In the genomic region with DNA sequence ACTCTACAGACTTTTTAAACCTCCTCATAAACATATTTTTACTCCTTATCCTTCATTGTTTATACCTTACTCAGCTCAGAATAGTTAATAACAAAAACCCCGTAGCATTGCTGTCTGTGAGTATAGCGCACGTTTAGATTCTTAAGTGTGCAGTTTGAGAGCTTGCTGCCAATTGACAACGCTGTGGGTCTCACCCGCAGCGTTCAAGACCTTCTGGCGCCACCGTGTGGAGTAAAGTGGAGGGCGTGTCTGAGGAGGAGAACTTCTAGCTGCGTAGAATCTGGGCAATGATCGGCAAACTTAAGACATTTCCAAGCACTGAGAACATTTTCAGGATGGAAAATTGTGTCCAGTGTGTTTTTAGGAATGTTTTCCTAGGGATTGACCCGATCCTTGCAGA, we compare ENCODE assay signal across 9 mouse cellular contexts.
DNase-seq lines count a peak whose midpoint lies in the region; TF ChIP-seq lines count a peak whose summit lies in the region.
"Had no signal": no experiment of that assay in that cellular context is flagged by ENCODE, and none has a peak within 500 bp of the region (broad histone marks: within the 10 kb centered on the region; RNA-seq: fewer than 3 reads in every experiment).

No protein-coding gene starts in this region.

- no peaks in the 10 kb centered on the region for H3K27me3 ChIP-seq in ES-Bruce4 (ENCODE audit: control insufficient read depth, insufficient read depth, low read length, poor library complexity, severe bottlenecking)

- H3K9me3 ChIP-seq in ES-Bruce4 (replicated peaks; ENCODE audit: control insufficient read depth, insufficient read depth, low read length, poor library complexity, severe bottlenecking), result no peaks in the 10 kb centered on the region
- H3K9me3 ChIP-seq: limb, embryonic 12.5 days had no signal

- H3K27ac ChIP-seq in ES-Bruce4 (ENCODE audit: insufficient read depth, low read length), result no peak overlapping the region
- H3K27ac ChIP-seq in bone marrow macrophage, adult 2 months (ENCODE audit: insufficient read depth, low read depth, low read length), result no peak overlapping the region
- H3K27ac ChIP-seq: limb, embryonic 12.5 days had no signal

- H3K9ac ChIP-seq in ES-Bruce4 (ENCODE audit: low read depth, poor library complexity, severe bottlenecking), result no peak overlapping the region
- H3K9ac ChIP-seq: limb, embryonic 12.5 days had no signal

- TF ChIP-seq EP300 in ES-Bruce4 (IDR thresholded peaks at IDR 0.05; ENCODE audit: insufficient read depth, low read depth, low read length), result no peak

- TF ChIP-seq CTCF in ES-Bruce4 (IDR thresholded peaks at IDR 0.05; ENCODE audit: low read depth, low read length), result peak; percentile 93
- TF ChIP-seq CTCF in bone marrow macrophage, adult 2 months (IDR thresholded peaks at IDR 0.05; ENCODE audit: low read depth, low read length), result peak; percentile 85

- TF ChIP-seq POLR2A in ES-Bruce4 (IDR thresholded peaks at IDR 0.05; ENCODE audit: insufficient read depth, low read length), result no peak
- TF ChIP-seq POLR2A in bone marrow macrophage, adult 2 months (IDR thresholded peaks at IDR 0.05; ENCODE audit: borderline replicate concordance, low read depth, low read length), result no peak

- no peaks in the 10 kb centered on the region for H3K4me1 ChIP-seq in ES-Bruce4 (ENCODE audit: control insufficient read depth, insufficient read depth, low read length)
- H3K4me1 ChIP-seq in bone marrow macrophage, adult 2 months (ENCODE audit: control insufficient read depth, insufficient read depth, low read length), result no peaks in the 10 kb centered on the region

- peak; percentile 44 for DNase-seq in fibroblast of lung, adult 2 months (ENCODE audit: low read depth)
- peak; percentile 34 for DNase-seq in heart, postnatal 25 days (ENCODE audit: low spot score)
- DNase-seq in layer of hippocampus, adult 9-10 months (ENCODE audit: low spot score), result peak; percentile 53
- DNase-seq in lung, postnatal 25 days (ENCODE audit: low spot score), result peak; percentile 84
- DNase-seq in retina, postnatal 1 day, result peak; percentile 85
- DNase-seq in thymus, postnatal 36 days, result peak; percentile 60 to 70

- H3K36me3 ChIP-seq in ES-Bruce4 (ENCODE audit: control insufficient read depth, insufficient read depth, low read length, poor library complexity, severe bottlenecking), result no peaks in the 10 kb centered on the region
- H3K36me3 ChIP-seq: limb, embryonic 12.5 days had no signal

- intact Hi-C loops in heart, postnatal 25 days (cut with DNase I), result loop anchor here (1.0 to 10.0 kb wide), 5 partner anchors 122 to 730 kb away; no protein-coding TSS in a partner anchor

- no peak overlapping the region for H3K4me3 ChIP-seq in ES-Bruce4 (ENCODE audit: low read depth, low read length)
- H3K4me3 ChIP-seq in bone marrow macrophage, adult 2 months (ENCODE audit: insufficient read depth, low read length), result no peak overlapping the region
- H3K4me3 ChIP-seq: limb, embryonic 12.5 days had no signal

Comparison
In these comparisons a context has a peak if more than half of its experiments do, and no peak if none do; other contexts are left out.
1. DNase-seq: peak in every context shown above with its lines; median percentile 85 in retina, postnatal 1 day; 84 in lung, postnatal 25 days; 65 in thymus, postnatal 36 days; 53 in layer of hippocampus, adult 9-10 months; 44 in fibroblast of lung, adult 2 months; 34 in heart, postnatal 25 days.